Mouse (Mus musculus) adrenal gland, postnatal 10 days (tissue): ENCODE data around the gene Wnt10b. TPM values are rescaled to one million over a fixed set of nuclear protein-coding genes. Genes with fewer than 3 reads are reported as not detected.
"Not testable (repeated sequence)": the region's sequence is repeated elsewhere in the genome, so short reads cannot be mapped to it uniquely, and the experiment has no call there.

ENCODE experiments used
- DNase-seq: peaks from one replicate; pipeline ENCODE4 v3.0.0; 2021; ENCODE audit warnings: mixed read lengths
- long read RNA-seq, 2 experiments: library from polyadenylated mRNA; stranded (forward); transcript quantifications; one replicate each; pipeline ENCODE4 v2.0.0; 2021
- total RNA-seq, 2 experiments: library from RNA; stranded (reverse); gene quantifications; 2 replicates each; pipeline ENCODE4 v1.2.3; 2021

Gene Wnt10b
- total RNA-seq = 1 to 10 TPM in 1 of 2 experiments, under 1 TPM in 1; 0.96 to 1.1 TPM
- long read RNA-seq, experiment 1 = 0 reads
- long read RNA-seq, experiment 2 = 0 reads

DNA sequence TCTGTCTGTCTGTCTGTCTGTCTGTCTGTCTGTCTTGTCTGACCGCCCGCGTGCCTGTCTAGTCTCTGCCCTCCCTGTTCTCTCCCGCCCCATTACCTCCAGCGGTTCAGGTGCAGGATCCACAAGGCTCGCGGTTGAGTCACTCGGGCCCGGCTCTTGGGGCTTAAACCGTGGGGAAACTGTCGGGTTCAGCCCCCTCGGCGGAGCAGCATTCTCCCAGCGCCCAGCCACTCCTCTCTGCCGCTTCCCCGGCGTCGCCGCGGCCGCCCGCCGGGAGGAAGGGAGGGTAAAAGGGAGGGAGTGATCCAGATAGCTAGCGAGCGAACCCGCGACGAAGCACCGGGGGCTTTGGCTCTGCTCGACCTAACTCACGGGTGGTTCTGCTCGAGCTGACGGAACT lies at the start of gene Wnt10b:
Gene Wnt10b (minus strand): TSS at position 389 of the 400 bp plus-strand sequence.
- peak; percentile 47 for DNase-seq

DNA sequence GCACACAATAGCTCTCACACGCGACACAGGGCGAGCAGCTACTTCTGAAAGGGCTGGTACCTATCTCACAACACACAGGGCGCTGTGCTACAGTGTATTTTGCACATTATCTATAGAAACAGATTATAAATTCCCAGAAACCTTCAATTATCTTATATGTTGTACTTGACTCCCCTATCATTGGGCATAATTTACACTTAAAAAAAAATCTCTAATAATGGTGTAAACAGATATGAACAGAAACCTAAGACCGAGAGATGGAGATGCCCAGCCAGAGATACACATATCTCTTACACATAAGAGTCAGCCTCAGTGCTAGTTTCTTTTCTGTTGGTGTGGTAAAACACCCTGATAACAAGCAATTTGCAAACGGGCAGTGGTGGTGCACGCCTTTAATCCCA lies 49.7 kb upstream of the Wnt10b start:
- no peak for DNase-seq

DNA sequence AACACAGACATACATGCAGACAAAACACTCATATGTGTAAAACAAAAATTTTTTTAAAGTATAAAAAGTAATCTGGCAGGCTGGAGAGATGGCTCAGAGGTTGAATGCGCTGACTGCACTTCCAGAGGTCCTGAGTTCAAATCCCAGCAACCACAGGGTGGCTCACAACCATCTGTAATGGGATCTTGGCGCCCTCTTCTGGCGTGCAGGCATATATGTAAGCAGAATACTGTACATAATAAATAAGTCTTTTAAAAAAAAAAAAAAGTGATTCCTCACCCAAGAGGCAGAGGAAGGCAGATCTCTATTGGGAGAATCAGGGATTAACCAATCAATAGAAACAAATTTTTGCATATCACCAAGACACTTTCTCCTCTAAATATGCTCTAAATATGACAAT lies 45.5 kb upstream of the Wnt10b start:
- DNase-seq = peak; percentile 15

DNA sequence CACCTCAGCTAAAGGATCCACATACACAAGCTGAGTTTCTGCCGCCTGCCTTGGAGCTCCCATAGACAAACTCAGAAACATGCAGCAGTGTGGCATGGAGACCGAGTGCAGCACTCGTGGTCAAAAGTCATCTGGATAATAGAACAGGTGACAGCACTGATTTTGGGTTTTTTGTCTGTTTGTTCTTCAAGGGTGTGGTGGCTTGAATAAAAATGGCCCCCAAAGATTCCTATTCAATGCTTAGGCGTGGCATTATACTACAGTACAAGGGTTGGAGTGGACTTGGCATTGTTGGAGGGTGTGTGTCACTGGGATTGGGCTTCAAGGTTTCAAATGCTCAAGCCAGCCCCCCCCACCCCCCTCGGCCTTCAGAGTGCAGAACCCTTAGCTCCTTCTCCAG lies 44.2 kb upstream of the Wnt10b start:
- DNase-seq = no peak

DNA sequence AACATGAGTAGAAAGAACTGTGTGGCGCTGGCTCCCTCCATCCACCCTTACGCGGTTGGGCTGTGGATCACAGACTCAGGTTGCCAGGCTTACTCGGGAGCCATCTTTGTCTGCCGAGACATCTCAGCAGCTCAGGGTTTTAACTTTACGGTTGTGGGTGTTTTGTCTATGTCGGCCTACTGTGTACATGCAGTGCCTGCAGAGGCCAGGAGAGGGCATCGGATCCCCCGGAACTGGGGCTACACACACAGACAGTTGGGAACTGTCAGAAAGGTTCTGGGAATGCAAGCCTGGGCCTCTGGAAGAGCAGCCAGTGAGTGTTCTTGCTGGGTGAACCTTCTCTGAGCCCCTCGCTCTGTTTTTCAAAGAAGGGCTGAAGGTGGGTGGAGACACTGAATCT lies 43.5 kb upstream of the Wnt10b start:
- peak; percentile 42 for DNase-seq

DNA sequence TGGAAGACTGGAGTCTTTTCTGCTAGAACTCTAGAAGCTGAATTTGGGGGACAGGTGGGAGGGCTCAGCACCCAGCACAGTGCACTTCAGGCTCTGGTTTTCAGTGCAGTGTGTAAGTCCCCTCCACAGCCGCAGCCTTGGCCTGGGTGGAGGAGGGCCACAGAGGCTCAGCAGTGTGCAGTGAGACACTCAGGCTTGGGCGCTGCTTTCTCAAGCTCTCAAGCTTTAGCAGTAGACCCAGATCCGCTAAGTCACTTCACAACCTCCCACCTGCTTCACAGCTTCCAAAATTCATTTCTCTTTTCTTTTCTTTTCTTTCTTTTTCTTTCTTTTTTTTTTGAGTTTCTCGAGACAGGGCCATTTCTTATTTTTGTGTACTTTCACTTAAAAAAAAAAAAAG lies 43.0 kb upstream of the Wnt10b start:
- no peak for DNase-seq

DNA sequence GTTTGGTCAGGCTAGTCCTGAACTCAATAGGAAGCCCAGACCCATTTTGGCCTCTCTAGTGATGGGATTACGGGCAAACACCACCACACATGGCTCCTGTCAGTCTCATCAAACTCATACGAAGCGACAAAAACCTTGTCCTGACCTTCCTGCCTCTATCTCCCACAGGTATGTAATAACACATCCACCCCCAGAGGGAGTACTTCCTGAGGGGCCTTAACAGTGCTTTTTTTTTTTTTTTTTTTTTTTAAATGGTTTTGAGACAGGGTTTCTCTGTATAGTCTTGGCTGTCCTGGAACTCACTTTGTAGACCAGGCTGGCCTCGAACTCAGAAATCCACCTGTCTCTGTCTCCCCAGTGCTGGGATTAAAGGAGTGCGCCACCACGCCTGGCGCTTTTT lies 40.2 kb upstream of the Wnt10b start:
- no peak for DNase-seq

DNA sequence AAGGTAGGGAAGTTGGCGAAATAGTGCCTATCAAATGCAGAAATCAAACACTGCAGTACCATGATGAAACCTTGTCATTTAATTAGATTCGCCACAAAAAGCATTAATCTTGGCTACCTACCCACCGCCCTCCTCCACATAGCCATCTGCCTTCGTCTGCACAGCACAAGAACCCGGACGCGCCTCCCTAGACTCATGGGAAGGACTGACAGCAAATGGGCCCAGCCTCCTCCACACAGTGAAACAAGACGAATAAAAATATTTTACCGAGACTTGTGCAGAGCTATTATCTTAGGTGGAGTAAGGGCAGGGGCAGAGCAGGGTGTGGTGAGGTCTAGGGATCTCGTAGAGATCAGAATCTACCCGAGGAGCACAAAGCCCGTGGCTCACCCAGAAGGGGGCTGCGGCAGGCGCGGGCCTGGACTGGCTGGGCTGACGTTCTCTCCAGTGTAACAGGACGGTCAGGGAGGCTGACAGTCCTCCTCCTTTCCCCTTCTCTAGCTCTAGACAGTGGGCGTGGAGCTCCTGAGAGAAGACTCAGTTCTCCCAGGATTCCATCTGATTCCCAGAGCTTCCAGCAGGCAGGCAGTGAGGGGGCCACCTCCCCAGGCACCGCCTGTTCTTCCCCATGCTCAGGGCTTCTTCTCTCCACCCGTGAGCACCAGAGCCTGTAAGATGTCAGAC lies 34.9 kb upstream of the Wnt10b start:
- DNase-seq = no peak

DNA sequence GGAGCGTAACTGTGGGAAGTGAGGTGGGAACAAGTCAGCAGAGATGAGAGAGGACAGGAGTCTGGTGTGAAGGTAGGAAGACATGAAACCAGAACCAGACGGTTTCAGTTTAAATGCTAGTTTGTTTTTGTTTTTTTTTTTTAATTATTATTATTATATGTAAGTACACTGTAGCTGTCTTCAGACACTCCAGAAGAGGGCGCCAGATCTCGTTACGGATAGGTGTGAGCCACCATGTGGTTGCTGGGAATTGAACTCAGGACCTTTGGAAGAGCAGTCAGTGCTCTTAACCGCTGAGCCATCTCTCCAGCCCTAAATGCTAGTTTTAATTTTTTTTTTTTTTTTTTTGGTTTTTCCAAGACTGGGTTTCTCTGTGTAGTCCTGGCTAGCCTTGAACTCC lies 32.3 kb upstream of the Wnt10b start:
- not testable (repeated sequence) for DNase-seq

DNA sequence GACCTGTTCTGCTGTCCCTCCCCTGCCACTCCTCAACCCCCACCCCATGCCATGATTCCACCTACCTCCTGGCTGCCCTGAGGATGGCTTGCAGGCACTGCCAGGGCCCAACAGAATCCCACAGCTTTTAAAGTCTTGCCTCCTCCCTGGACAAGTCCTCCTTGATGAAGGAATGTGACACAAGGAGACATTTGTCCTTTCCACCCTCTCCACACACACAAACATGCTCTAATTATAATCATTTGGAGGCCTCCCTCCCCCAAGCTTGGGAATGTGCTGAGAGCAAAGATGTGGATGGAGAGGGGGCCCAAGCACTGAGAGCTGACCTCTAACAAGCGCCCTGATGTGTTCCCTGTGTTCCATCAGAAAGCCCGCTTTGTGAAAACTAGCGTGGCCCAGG lies 31.4 kb upstream of the Wnt10b start, which contains the start of gene Ddn:
Gene Ddn (minus strand): TSS at position 101 of the 400 bp plus-strand sequence.
- DNase-seq = no peak

DNA sequence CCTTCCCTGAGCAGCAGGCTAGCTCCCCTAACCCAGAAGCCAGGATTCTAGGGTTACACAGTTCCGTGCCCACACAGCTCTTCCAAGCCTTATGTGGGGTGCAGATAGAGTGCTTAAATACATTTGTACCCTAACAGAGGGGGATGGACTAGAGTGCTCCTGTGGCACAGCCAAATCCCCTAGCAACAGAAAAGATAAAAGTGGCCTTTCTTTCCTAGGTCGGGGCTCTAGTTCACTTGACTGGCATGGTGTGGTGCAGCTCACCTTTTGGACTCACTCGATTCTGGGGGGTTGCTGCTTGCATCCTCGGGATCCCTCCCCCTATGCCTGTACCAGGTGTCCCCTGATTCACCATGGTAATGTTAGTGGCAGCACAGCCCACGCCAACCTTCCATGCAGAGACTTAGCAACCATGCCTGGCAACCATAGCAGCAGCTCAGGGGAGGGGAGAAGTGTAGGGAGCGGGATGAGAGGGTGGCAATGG lies 30.7 kb upstream of the Wnt10b start:
- DNase-seq = no peak

DNA sequence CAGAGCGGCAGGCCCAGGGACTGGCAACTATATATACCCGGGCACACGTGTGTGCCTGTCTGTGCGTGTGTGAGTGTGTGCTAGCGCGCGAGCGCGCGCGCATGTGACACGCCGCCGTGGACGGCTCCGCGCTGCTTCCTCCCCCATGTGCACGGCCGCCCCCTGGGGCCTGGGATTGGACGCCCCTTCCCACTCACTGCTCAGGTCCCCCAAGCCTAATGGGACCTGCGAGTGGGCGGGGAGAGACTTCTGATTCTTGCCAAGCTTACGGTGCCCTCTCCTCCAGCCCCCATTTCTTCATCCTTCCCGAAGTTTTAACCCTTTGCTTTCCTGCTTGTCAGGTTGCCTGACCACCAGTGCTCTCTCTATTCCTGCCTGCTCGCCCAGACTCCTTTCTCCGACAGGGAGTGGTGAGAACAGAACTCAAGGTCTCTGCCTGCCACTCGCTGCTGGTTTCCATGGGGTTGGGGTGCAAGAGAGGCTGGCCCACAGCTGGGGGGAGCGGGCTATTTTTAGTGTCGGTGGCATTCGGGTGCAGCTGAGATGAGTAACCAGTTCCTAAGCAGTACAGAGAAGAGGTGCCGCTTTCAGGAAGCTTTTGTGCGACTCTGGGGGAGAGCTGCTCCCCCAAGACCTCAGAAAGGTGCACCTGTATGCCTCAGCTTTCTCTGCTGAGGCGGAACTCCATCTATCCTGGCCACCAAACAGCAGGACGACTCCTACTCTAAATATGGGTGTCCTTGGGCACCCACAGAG lies 30.1 kb upstream of the Wnt10b start:
- DNase-seq = peak; percentile 47

DNA sequence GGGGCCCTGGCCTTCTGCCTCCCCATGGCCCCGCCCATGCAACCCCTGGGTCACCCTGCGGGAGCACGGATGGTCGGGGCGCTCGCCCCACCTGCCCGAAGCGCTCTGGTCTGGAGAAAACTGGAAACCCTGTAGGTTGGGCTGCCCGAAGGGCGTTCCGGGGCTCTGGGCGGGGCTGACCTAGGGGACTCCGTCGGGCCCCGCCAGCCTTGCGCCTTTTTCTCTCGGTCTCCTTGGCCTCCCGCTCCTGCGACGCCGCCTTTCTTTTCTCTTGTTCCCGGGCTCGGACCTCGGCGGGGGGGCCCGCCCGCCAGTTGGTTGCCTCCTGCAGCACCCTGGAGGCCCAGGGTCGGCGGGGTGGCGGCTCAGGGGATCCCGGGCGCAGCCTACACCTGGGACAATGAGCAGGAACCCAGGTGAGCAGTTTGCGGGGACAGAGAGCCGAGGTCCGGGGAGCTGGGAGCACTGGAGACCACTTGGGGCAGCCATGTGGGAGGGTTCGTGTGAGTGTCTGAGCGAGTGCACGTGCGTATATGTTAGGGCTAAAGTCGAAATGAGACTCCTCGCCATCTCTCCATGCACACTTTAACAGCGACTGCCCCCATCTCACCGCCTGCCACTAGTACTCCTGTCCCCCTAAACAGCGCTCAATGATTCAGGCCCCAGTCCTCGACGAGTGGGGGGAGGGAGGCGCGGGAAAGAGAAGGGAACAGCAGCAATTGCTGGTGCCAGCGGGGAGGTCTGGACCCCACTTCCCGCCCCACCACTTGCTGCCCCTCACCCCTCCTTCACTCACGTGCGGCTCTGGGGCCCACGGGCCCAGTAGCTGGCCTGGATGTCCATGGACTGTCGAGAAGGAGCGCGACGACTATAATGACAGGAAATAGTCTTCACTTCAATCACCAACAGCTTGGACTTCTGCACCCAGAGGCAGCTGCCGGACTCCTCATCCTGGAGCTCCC lies 29.1 kb upstream of the Wnt10b start:
- DNase-seq = peak; percentile 29

DNA sequence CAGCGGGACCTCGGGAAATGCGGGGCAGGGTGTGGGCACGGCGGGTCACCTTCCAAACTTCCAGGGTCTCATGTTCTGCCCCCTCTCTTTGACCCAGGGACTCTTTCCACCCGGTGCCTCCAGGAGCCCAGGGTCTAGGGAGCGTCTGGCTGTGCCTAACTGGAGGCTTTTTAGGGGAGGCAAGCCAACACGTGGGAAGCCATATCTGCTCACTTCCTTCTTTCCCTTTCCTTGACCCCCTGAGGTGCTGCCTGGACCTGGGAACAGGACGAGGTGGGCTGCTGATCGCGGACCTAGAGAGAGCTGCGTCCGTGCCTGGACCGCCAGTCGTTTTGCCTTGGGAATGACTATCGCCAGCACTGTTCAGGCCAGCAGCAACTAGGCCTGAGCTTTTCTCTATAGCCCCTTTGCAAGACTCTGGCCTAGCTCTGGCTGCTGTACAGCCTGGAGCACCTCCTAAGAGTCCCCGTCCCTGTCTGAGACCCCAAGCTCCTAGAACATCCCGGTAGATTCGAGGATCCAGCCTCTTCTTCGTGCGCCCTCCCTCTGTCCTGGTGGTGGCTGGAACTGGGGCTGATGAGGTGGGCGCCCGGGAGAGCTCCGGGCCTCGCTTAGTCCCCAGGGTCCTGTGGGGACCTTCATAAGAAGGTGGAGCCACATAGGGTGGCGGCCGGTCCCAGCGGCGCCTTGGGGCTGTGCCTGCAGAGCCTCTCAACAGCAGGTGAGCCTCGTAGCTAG lies 28.3 kb upstream of the Wnt10b start:
- peak; percentile 7 for DNase-seq

DNA sequence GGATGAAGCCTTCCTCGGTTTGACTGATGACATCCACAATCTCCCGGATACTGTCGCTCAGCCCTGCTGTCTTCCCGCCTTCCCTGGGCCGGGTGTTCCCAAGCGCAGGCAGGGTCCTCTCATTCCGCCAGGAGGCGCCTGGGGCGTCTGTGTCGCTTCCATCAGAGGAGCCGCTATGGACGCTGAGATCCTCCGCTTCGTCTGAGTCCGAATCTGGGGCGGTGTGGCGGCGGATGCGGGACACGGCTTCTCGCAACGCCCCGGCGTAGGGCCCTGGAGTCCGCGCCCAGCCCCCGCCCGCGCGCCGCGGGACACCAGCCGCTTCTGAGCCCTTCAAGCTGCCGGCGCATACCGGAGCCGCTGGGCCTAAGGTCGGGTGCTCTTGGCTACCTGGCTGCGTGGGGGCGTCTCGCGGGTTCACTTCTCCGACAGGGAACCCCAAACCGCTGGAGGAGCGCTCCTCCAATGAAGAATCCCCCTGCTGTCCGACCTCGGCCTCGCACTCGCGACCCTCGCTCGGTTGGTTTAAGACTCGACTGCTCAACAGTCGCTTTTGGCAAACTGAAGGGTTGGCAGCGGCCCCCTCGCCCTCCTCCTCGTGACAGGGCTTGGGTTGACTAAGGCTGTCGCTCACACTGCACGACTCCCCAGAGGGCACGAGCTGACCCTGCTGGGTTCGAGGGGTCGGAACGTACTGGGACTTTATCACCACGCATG lies 27.5 kb upstream of the Wnt10b start:
- peak; percentile 83 for DNase-seq

DNA sequence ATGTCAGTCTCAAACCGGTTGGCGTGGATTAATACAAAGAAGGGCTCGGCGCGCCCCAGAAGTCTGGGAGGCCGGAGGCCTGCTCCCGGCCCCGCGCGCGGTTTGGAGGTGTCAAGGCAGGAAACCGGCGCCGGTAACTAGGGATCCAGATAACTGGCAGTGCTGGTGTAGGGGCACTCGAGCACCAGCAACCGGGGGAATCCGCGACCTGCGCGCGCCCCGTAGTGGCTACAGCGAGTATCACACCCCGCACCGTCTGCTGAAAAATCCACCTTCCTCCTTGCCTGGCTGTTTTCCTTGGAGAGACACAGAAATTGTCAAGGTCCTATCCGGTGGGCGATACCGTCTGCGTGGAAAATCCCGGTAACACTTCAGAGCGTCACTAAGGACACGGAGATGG lies 26.1 kb upstream of the Wnt10b start:
- peak; percentile 93 for DNase-seq

DNA sequence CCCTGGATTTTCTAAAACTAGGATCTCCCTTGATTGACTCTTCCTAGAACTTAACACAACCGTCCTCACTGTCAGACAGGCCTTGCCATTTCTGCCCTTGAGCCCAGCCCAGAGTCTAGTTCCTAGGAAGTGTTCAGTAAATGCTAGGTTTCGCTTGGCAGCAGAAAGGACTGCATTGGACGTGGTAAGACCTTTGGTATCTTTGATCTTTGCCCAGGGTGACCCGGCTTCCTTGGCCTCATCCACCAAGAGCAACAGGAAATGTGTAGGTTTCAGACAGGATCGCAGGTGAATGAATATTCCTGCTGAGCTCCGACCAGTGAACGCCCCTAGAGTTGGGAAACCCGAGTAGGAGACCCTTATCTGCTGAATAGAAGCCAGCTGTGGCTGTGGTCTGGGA lies 25.0 kb upstream of the Wnt10b start:
- DNase-seq = peak; percentile 16

DNA sequence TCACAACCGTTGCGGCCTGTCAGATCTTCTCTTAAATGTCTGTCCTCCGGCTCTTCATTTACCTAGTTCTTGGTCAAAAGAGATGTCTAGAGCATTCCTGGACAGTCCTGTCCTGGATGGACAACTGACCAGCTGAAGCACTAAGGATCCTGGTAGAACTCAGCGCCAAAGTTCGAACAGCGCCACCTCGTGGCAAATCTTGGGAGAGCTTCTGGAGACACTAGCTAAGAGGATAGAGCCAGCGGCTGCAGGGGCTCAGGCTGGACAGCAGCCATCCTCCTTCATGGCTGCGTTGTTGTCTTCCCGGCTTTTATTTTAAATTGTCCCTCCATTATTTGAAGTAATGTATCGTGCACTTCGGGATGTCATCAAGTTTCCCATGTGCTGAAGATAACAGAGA lies 21.4 kb upstream of the Wnt10b start:
- peak; percentile 91 for DNase-seq

DNA sequence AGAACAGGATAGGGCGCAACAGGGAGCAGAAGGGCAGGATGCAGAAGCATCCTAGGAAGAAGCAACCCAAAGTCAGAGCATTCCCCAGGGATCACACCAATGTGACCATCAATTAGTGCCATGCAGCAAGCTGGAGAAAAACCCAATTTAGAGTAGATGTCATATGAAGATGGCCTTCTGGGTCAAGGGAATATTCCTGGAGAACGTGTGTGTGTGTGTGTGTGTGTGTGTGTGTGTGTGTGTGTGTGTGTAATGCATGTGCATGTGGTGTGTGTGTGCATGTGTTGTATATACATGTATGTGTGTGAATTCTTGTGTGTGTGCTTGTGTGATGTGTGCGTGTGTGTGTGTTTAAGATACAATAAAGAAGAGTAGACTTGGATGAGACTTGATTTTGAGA lies 21.0 kb upstream of the Wnt10b start:
- DNase-seq = no peak

DNA sequence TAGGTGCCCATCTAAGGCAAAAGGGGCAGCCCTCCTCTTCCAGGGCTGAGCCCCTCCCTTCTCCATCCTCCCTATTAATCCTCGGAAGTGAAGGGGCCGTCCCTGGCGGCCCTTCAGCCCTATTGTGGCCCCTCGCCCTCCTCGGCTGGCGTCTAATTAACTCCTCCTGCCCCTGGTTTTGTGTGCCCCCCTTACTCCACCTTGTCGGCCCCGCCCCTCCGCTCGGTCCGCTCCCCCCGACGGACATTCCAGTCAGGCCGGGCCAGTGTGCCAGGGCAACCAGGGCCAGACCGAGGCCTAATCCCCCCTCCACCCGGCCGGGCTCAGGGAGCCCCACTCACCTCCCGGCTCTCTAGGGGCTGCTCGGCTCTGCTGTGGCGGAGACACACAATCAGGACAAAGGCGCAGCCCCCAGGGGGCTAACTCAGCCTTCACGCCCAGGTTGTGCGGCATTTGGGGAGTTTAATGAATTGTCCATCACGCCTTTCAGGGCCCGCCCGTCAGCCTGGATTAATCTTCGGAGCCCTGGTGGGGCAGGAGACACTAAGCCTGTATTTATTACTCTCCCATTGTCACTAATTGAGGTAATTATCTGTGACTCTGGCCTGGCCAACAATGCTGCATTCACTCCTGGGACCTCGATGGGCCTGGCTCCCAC lies 20.0 kb upstream of the Wnt10b start:
- no peak for DNase-seq
